Comparison of ENCODE assay signal across 7 mouse cellular contexts in the genomic region with DNA sequence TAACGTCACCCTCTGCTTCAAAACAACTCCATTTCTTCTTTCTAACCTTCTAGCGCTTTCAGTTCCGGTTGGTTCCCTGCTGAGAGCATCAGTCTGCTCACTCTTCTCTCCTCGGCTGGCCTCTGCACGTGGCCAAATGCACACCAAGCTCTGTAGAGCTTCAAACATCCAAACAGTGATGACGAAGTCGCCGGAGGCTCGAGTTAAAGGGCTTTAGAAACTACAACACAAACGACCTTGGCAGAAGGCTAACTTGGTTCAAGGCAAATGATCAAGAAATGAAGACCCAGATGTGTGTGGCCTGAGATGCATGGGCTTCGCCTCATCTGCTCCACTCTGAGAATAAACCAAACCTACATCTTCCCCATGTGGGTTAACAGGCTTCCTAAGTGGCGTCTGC. TPM values are rescaled to one million over a fixed set of nuclear protein-coding genes. Genes with fewer than 3 reads are reported as not detected.
DNase-seq lines count a peak whose midpoint lies in the region; ATAC-seq and TF ChIP-seq lines count a peak whose summit lies in the region.

No protein-coding gene starts in this region.

- no peak for TF ChIP-seq EP300 in MEL (IDR thresholded peaks at IDR 0.05; ENCODE audit: low read depth in 1 of 2, low read length in 2 of 2)
- no peak for TF ChIP-seq EP300 in stomach, postnatal 0 days (optimal IDR thresholded peaks at IDR 0.05)

- peak overlapping the region; percentile 66 to 93 for H3K4me3 ChIP-seq in MEL (ENCODE audit: control insufficient read depth in 1 of 2, insufficient read depth in 1 of 2, low read depth in 2 of 2, low read length in 2 of 2)
- peak overlapping the region; percentile 69 for H3K4me3 ChIP-seq in hindbrain, embryonic 11.5 days (ENCODE audit: low read depth, low read length)
- peak overlapping the region; percentile 74 for H3K4me3 ChIP-seq in limb, embryonic 14.5 days (replicated peaks; ENCODE audit: low read length)
- H3K4me3 ChIP-seq in stomach, postnatal 0 days (ENCODE audit: low read depth, low read length): peak overlapping the region; percentile 66

- H3K36me3 ChIP-seq in MEL (ENCODE audit: control insufficient read depth in 1 of 2, insufficient read depth in 2 of 2, low read length in 2 of 2): peaks cover 13 to 23% of the 10 kb centered on the region in 2 experiments
- no peaks in the 10 kb centered on the region for H3K36me3 ChIP-seq in hindbrain, embryonic 11.5 days (ENCODE audit: control insufficient read depth, insufficient read depth, low read length)
- H3K36me3 ChIP-seq in limb, embryonic 14.5 days (ENCODE audit: control insufficient read depth, insufficient read depth, low read length): no peaks in the 10 kb centered on the region
- H3K36me3 ChIP-seq in stomach, postnatal 0 days (ENCODE audit: control insufficient read depth, insufficient read depth, low read length): no peaks in the 10 kb centered on the region

- no peak for TF ChIP-seq POLR2A in MEL (IDR thresholded peaks at IDR 0.05; ENCODE audit: control insufficient read depth in 1 of 2, insufficient read depth in 1 of 2, low read depth in 1 of 2, low read length in 2 of 2, poor library complexity in 1 of 2)
- no peak for TF ChIP-seq POLR2A in limb, embryonic 14.5 days (IDR thresholded peaks at IDR 0.05; ENCODE audit: borderline replicate concordance, extremely low read depth, insufficient read depth, insufficient read length)

- H3K79me2 ChIP-seq in MEL (ENCODE audit: control insufficient read depth, insufficient read depth, low read length, poor library complexity): peaks cover 51% of the 10 kb centered on the region

- DNase-seq in MEL (ENCODE audit: low read depth, low spot score): peak; percentile 83
- peak; percentile 31 for DNase-seq in embryo, embryonic 9.5 days (ENCODE audit: extremely low spot score)
- DNase-seq in hindbrain, embryonic 11.5 days (ENCODE audit: low spot score): peak; percentile 29
- no peak for DNase-seq in limb, embryonic 14.5 days (ENCODE audit: low spot score)
- DNase-seq in monocyte, adult 2 months (ENCODE audit: low read depth in 1 of 2, low spot score in 2 of 2): peak; percentile 26 to 35
- peak; percentile 41 for DNase-seq in stomach, postnatal 0 days (ENCODE audit: low spot score)

- H3K4me2 ChIP-seq in hindbrain, embryonic 11.5 days (replicated peaks; ENCODE audit: low read depth, low read length): peak overlapping the region; percentile 45
- peak overlapping the region; percentile 82 for H3K4me2 ChIP-seq in limb, embryonic 14.5 days (replicated peaks; ENCODE audit: low read depth, low read length, severe bottlenecking)
- peak overlapping the region; percentile 65 for H3K4me2 ChIP-seq in stomach, postnatal 0 days (replicated peaks; ENCODE audit: low read depth)

- TF ChIP-seq CTCF in MEL (IDR thresholded peaks at IDR 0.05 in 2 of 3, conservative IDR thresholded peaks at IDR 0.05 in 1 of 3; ENCODE audit: control insufficient read depth in 1 of 3, insufficient read depth in 1 of 3, low read depth in 2 of 3, low read length in 3 of 3, poor library complexity in 1 of 3, severe bottlenecking in 1 of 3): no peak
- TF ChIP-seq CTCF in stomach, postnatal 0 days (IDR thresholded peaks at IDR 0.05; ENCODE audit: low read depth): no peak

- TF ChIP-seq RAD21 in MEL (IDR thresholded peaks at IDR 0.05; ENCODE audit: low read depth, low read length): no peak

- H3K27ac ChIP-seq in MEL (ENCODE audit: control insufficient read depth, low read depth, low read length): peak overlapping the region; percentile 74
- H3K27ac ChIP-seq in hindbrain, embryonic 11.5 days (ENCODE audit: low read depth, low read length): no peak overlapping the region
- H3K27ac ChIP-seq in limb, embryonic 14.5 days (replicated peaks; ENCODE audit: low read depth, low read length): no peak overlapping the region
- peak overlapping the region; percentile 50 for H3K27ac ChIP-seq in stomach, postnatal 0 days (replicated peaks)

- no peaks in the 10 kb centered on the region for H3K27me3 ChIP-seq in MEL (ENCODE audit: control insufficient read depth in 1 of 2, insufficient read depth in 2 of 2, low read length in 2 of 2)
- peaks cover 3% of the 10 kb centered on the region; the same call in 1 of the 2 replicates for H3K27me3 ChIP-seq in hindbrain, embryonic 11.5 days (ENCODE audit: control insufficient read depth, insufficient read depth, low read length)
- no peaks in the 10 kb centered on the region for H3K27me3 ChIP-seq in limb, embryonic 14.5 days (ENCODE audit: control insufficient read depth, insufficient read depth, low read length)
- no peaks in the 10 kb centered on the region for H3K27me3 ChIP-seq in stomach, postnatal 0 days (ENCODE audit: control insufficient read depth, insufficient read depth, low read length)

- no peaks in the 10 kb centered on the region for H3K9me3 ChIP-seq in MEL (replicated peaks; ENCODE audit: insufficient read depth, low read length)
- no peaks in the 10 kb centered on the region for H3K9me3 ChIP-seq in hindbrain, embryonic 11.5 days (ENCODE audit: control insufficient read depth, low read length)
- no peaks in the 10 kb centered on the region for H3K9me3 ChIP-seq in limb, embryonic 14.5 days (ENCODE audit: control insufficient read depth, low read length)
- H3K9me3 ChIP-seq in stomach, postnatal 0 days (ENCODE audit: control insufficient read depth, low read length): no peaks in the 10 kb centered on the region

- H3K4me1 ChIP-seq in MEL (ENCODE audit: control insufficient read depth in 1 of 2, insufficient read depth in 2 of 2, low read length in 2 of 2): peaks cover 8 to 16% of the 10 kb centered on the region in 2 experiments; a peak in 3 of 4 replicates
- H3K4me1 ChIP-seq in hindbrain, embryonic 11.5 days (replicated peaks; ENCODE audit: control insufficient read depth, insufficient read depth, low read length): peaks cover 3% of the 10 kb centered on the region; the same call in 1 of the 2 replicates
- peaks cover 15% of the 10 kb centered on the region for H3K4me1 ChIP-seq in limb, embryonic 14.5 days (ENCODE audit: control insufficient read depth, insufficient read depth, low read length)
- H3K4me1 ChIP-seq in stomach, postnatal 0 days (replicated peaks; ENCODE audit: control insufficient read depth, insufficient read depth): no peaks in the 10 kb centered on the region

- ATAC-seq in CD4-positive, CD25-positive, alpha-beta regulatory T cell, adult 4 months: peak; percentile 27
- ATAC-seq in hindbrain, embryonic 11.5 days (ENCODE audit: low FRiP score): no peak
- no peak for ATAC-seq in limb, embryonic 14.5 days (ENCODE audit: low FRiP score, low read depth)
- no peak for ATAC-seq in stomach, postnatal 0 days (ENCODE audit: low FRiP score, low TSS enrichment)

- H3K9ac ChIP-seq in MEL (ENCODE audit: control insufficient read depth, low read depth, low read length, poor library complexity, severe bottlenecking): peak overlapping the region; percentile 84
- peak overlapping the region; percentile 67; the same call in 1 of the 2 replicates for H3K9ac ChIP-seq in hindbrain, embryonic 11.5 days (ENCODE audit: low read depth, low read length)
- H3K9ac ChIP-seq in limb, embryonic 14.5 days (ENCODE audit: low read depth, low read length, severe bottlenecking): peak overlapping the region; percentile 57; the same call in 1 of the 2 replicates
- H3K9ac ChIP-seq in stomach, postnatal 0 days (ENCODE audit: low read length): peak overlapping the region; percentile 59; the same call in 1 of the 2 replicates

- WGBS in hindbrain, embryonic 11.5 days: 10% methylated on average over 12 of the region's 12 CpGs
- 6% methylated on average over 12 of the region's 12 CpGs for WGBS in limb, embryonic 14.5 days
- WGBS in stomach, postnatal 0 days: 4% methylated on average over 12 of the region's 12 CpGs

TF ChIP-seq in MEL, 35 proteins besides CTCF, POLR2A, EP300 and RAD21:
- TF ChIP-seq USF1 (IDR thresholded peaks at IDR 0.05; ENCODE audit: low read depth, low read length): peak; percentile 79
- TF ChIP-seq SIN3A (IDR thresholded peaks at IDR 0.05; ENCODE audit: low read length): peak; percentile 73; the same call in 1 of the 2 replicates
- peak; percentile 89 for TF ChIP-seq MAX (IDR thresholded peaks at IDR 0.05; ENCODE audit: low read length)
- TF ChIP-seq POLR2AphosphoS5 (IDR thresholded peaks at IDR 0.05; ENCODE audit: borderline replicate concordance, low read depth, low read length): no peak
- peak; percentile 49; the same call in 1 of the 2 replicates for TF ChIP-seq BHLHE40 (IDR thresholded peaks at IDR 0.05; ENCODE audit: borderline replicate concordance, low read depth, low read length)
- peak; percentile 90 for TF ChIP-seq MYC (IDR thresholded peaks at IDR 0.05; ENCODE audit: low read depth, low read length)
- 0 out of 2 replicates have a peak, but pooled peaks have one; percentile 25 for TF ChIP-seq HCFC1 (IDR thresholded peaks at IDR 0.05; ENCODE audit: low read depth, low read length)
- no peak for TF ChIP-seq CHD1 (IDR thresholded peaks at IDR 0.05; ENCODE audit: low read depth, low read length)
- peak; percentile 95 for TF ChIP-seq MXI1 (IDR thresholded peaks at IDR 0.05; ENCODE audit: low read depth, low read length)
- TF ChIP-seq POLR2AphosphoS2 (IDR thresholded peaks at IDR 0.05; ENCODE audit: low read length): no peak
- no peak for TF ChIP-seq MAFK (IDR thresholded peaks at IDR 0.05; ENCODE audit: borderline replicate concordance, low read depth, low read length)

RNA-seq across cellular contexts. Expression of a gene that starts 0.9 kb away (rescaled TPM):
- 10 to 100 TPM; 40.4 to 50.6 TPM for polyA plus RNA-seq in CD4-positive, CD25-positive, alpha-beta regulatory T cell, adult 4 months (2017; shearing (Covaris generic))
- 60.4 and 69.7 TPM in 2 replicates for total RNA-seq in MEL (2012; rRNA removed)
- polyA plus RNA-seq in MEL (2012; ENCODE audit: insufficient read depth in 1 of 2, insufficient read length in 2 of 2, low read depth in 1 of 2, low replicate concordance in 2 of 2, missing spikeins in 1 of 2): 100 to 1,000 TPM; 106 to 213 TPM
- polyA plus RNA-seq in hindbrain, embryonic 11.5 days (2014; fragmentation: Nextera tagmentation; extraction: Ambion mirVana): 51.0 and 53.4 TPM in 2 replicates
- polyA plus RNA-seq in limb, embryonic 14.5 days (2012; rRNA removed): 21.9 and 24.5 TPM in 2 replicates
- polyA plus RNA-seq in limb, embryonic 14.5 days (2014; fragmentation: Nextera tagmentation; extraction: Ambion mirVana): 20.3 and 21.1 TPM in 2 replicates
- polyA plus RNA-seq in stomach, postnatal 0 days (2015; fragmentation: Nextera tagmentation; extraction: Ambion mirVana): 49.3 and 51.1 TPM in 2 replicates

Comparison
In these comparisons a context has a peak if more than half of its experiments do, and no peak if none do; other contexts are left out.
1. H3K27ac ChIP-seq: peak in MEL (single experiment) and stomach, postnatal 0 days (single experiment); none in hindbrain, embryonic 11.5 days (single experiment) and limb, embryonic 14.5 days (single experiment).
2. Peak in every context shown above with its lines, with median percentiles within 50 percentile points of each other: H3K4me3 ChIP-seq, H3K9ac ChIP-seq and H3K4me2 ChIP-seq.